Mouse (Mus musculus) forebrain, embryonic 10.5 days (tissue): ENCODE results near the gene Trat1. TPM values are rescaled to one million over a fixed set of nuclear protein-coding genes. Genes with fewer than 3 reads are reported as not detected.

Experiments
- DNase-seq: peaks from one replicate; pipeline ENCODE4 v3.0.0-alpha.2; 2017; ENCODE audit warnings: low spot score; ENCODE audit errors: extremely low spot score
- H3K27ac ChIP-seq: fragments of 300-500 bp; sonication (generic); 2 replicates; pipeline ENCODE4 v1.5.1; 2016; ENCODE audit warnings: mild to moderate bottlenecking
- H3K27me3 ChIP-seq: fragments of 300-500 bp; sonication (generic); 2 replicates; pipeline ENCODE4 v1.6.1; 2016; ENCODE audit warnings: mild to moderate bottlenecking; ENCODE audit not compliant: poor library complexity, severe bottlenecking
- H3K36me3 ChIP-seq: fragments of 300-500 bp; sonication (generic); replicated peaks from 2 replicates; pipeline ENCODE4 v1.6.1; 2016; ENCODE audit warnings: mild to moderate bottlenecking, moderate library complexity
- H3K4me1 ChIP-seq: fragments of 300-500 bp; sonication (generic); 2 replicates; pipeline ENCODE4 v1.6.1; 2016
- H3K4me3 ChIP-seq: fragments of 300-500 bp; sonication (generic); 2 replicates; pipeline ENCODE4 v1.5.1; 2016; ENCODE audit warnings: mild to moderate bottlenecking, moderate library complexity
- H3K9me3 ChIP-seq: fragments of 300-500 bp; sonication (generic); 2 replicates; pipeline ENCODE4 v1.6.1; 2016; ENCODE audit warnings: mild to moderate bottlenecking, moderate library complexity
- WGBS: fragments of 180-500 bp; shearing (Covaris S2); methylation state at CpG from one replicate; pipeline ENCODE4 v1.1.7; 2016; 5-methylcytosine and 5-hydroxymethylcytosine counted together
- polyA plus RNA-seq: library from polyadenylated mRNA; unstranded; fragments of >200 nt; fragmentation: Nextera tagmentation; extraction: Ambion mirVana; gene quantifications from 2 replicates; pipeline ENCODE4 v1.2.1, GENCODE M21; 2016

The Trat1 gene
- polyA plus RNA-seq, 1 experiment from 2014 or later: not detected

DNA sequence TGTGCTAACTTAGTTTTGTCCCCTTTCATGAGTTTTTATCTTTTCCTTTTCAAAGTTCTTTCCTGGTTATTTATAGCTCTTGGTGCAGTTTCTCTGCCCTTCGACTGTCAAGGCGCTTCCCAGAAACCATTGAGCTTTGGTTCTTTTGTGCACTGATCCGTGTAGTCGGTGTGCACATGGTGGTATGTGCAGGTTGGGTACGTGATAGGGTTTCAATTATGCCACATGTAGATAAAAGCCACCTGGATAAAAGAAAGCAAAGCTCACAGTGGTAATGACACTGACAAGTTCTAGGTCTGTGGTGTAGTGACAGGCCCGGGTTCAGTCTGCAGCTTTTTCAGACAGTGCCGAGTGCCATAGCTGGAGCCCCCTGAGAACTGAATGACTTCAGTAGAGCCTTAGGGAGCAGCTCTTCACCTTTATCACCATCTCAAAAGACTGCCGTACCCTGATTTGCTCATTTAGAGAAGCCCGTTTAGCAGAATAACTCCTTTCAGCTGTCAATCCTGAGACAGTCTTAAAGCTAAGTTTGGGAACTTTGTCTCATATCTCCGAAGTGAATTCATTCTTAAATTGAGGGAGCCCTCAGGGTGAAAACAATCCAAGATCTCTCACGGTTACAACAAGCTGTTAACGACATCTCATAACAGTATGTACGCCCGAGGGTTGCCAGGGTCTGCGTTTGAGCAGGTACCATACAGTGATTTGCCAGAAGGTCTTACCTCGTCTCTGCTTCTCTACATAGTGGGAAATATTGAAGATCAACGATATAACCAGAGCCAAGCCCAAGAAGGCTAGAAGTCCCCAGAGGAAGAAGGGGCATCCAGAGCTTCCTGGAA lies 11.0 kb downstream of the Trat1 start:
- H3K4me1 ChIP-seq: peaks cover 13% of the 10 kb centered on the region; the same call in 1 of the 2 replicates
- no peaks in the 10 kb centered on the region for H3K27me3 ChIP-seq
- H3K36me3 ChIP-seq: no peaks in the 10 kb centered on the region
- no peak overlapping the region for H3K27ac ChIP-seq
- DNase-seq: no peak
- 84% methylated on average over 17 of the region's 17 CpGs for WGBS
- H3K4me3 ChIP-seq: no peak overlapping the region
- H3K9me3 ChIP-seq: no peaks in the 10 kb centered on the region

DNA sequence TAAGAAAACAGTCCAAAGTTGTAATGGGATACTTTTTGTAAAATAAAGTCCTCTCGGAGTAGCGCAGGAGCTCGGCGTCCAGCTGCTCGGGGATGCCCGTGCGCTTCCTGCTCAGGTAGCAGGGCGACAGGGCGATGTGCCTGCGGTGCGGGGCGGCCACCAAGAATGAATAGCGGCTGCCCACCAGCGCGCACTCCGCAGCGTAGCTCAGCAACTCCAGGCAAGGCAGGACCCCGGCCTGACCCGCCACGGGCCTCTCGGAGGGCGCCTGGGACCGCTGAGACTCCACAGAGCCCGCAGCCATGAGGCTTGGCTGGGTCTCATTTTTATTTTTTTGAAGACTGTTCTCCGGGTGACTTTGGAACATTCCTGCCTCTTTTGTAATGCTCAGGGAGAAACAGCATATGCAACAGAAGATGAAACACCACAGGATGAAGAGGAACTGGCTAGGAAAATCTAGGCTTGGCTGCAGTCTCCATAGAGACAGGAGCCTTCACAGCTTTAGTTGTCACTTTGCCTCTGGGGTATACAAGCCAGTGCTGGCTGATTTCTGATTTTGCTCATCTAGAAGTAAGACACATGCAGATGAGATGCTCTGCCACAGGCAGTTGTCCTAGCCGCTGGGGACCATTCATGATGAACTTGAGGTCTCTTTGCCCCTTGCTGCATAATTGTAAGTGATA lies 21.5 kb downstream of the Trat1 start:
- no peaks in the 10 kb centered on the region for H3K9me3 ChIP-seq
- DNase-seq: no peak
- WGBS: 18% methylated on average over 26 of the region's 26 CpGs

DNA sequence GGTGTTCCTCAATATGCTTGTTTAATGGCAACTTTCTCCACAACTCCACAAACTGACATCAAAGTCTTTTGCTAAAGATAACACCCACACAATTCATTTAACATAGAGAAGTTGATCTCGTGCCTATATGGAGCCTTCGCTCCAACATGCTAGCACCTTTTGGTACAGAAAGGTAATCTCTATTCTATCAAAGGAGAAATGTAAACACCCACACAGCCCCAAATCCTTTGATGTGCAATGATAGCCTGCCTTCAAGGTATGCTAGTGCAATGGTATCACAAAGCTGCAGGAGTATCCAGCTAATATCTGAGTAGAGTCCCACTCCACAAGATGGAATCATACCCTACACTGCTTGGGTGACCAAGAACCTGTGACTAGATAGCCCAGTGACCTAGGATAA lies 26.4 kb downstream of the Trat1 start:
- Histone ChIP-seq H3K27ac (no peak overlapping the region), H3K36me3 (no peaks in the 10 kb centered on the region), H3K27me3 (no peaks in the 10 kb centered on the region), H3K4me3 (no peak overlapping the region), H3K9me3 (no peaks in the 10 kb centered on the region), H3K4me1 (peaks cover 5% of the 10 kb centered on the region)
- WGBS: 93% methylated on average over 2 of the region's 2 CpGs
- no peak for DNase-seq

More for the DNA sequence above, 21.5 kb downstream of the Trat1 start:
- no peaks in the 10 kb centered on the region for H3K36me3 ChIP-seq
- peaks cover 7% of the 10 kb centered on the region for H3K4me1 ChIP-seq
- H3K27me3 ChIP-seq: peaks cover 4% of the 10 kb centered on the region; the same call in 1 of the 2 replicates
- H3K4me3 ChIP-seq: peak overlapping the region; percentile 36; the same call in 1 of the 2 replicates
- H3K27ac ChIP-seq: no peak overlapping the region

DNA sequence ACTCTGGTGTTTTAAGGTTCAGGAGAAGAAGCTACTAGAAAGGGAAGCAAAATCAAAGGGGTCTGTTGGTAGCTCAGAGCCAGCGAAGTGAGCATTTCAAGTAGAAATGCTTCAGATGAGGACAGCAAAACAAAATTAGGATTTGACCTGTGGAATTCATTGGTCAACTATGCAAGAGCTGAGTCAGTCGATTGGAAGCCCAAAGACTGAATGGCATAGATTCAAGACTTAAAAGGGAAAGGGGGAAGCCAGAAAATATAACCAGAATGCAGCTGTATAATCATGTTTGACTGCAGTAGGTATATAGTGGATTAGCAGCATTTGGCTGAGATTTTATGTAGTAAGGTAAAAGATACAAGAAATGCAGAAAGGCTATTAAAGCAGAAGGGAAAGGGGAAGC lies 26.8 kb downstream of the Trat1 start:
- H3K27ac ChIP-seq: no peak overlapping the region
- 86% methylated on average over 2 of the region's 2 CpGs for WGBS
- H3K4me1 ChIP-seq: peaks cover under 1% of the 10 kb centered on the region
- H3K9me3 ChIP-seq: no peaks in the 10 kb centered on the region
- no peaks in the 10 kb centered on the region for H3K36me3 ChIP-seq
- no peak overlapping the region for H3K4me3 ChIP-seq
- no peak for DNase-seq
- no peaks in the 10 kb centered on the region for H3K27me3 ChIP-seq

DNA sequence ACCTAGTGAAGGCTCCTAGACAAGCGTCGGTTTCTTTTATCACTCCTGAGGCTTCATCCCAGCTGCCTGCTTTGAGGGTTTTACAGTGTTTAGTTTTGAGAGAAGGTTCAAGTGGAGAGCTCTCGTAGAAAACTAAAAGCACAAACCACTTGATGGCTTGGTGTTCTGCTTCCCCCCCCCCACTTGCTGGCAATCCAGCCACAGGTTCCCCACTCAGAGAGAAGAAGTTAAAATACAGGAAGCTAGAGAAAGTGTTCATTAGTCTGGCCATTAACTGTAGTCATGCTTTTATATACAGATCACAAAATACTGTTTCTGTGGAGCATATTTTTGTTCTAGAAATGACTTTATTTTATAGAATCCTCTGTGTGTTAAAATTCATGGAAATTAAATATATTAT lies 30.3 kb downstream of the Trat1 start:
- Histone ChIP-seq H3K36me3 (no peaks in the 10 kb centered on the region), H3K27me3 (no peaks in the 10 kb centered on the region), H3K4me3 (no peak overlapping the region), H3K4me1 (no peaks in the 10 kb centered on the region), H3K9me3 (no peaks in the 10 kb centered on the region), H3K27ac (no peak overlapping the region)
- WGBS: 80% methylated on average over 3 of the region's 3 CpGs
- no peak for DNase-seq

DNA sequence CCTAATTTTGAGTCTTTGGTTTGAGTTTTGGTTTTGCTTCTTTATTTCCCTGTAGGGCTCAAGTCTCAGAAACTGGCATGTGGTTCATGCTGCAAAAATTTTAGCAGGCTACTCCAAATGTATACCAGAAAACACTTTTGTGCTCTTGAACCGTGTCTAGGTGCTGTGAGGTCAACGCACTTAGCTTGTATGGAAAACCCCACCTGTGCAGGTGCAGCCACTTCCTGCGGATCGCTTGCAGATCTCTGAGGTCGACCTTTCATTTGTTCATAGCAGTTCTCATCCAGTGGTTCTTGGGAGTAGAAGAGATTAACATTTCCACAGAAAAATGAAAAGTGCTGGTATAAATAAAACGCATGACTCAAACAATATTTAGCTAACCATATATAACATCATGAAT lies 31.8 kb downstream of the Trat1 start:
- Histone ChIP-seq H3K4me1 (no peaks in the 10 kb centered on the region), H3K36me3 (no peaks in the 10 kb centered on the region), H3K9me3 (no peaks in the 10 kb centered on the region), H3K4me3 (no peak overlapping the region), H3K27me3 (no peaks in the 10 kb centered on the region), H3K27ac (no peak overlapping the region)
- no peak for DNase-seq
- 84% methylated on average over 6 of the region's 6 CpGs for WGBS

DNA sequence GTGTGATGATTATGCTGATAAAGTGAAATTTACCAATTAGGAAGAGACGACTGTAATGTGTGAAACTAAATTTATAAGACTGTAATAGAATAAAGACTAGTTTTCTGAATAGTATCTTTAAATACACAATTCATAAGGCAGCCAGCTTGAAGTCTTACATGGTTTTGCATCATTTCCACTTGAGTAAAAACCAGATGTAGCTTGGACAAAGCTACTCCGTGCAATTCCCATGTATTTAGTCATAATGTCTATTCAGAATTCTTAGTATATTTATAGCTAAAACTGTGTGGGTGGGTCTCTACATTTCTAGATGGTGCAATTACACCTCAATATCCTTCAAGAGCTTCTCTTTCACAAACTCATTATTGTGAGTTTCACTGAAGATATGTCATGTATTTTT lies 33.4 kb downstream of the Trat1 start:
- H3K4me3 ChIP-seq: no peak overlapping the region
- no peak for DNase-seq
- H3K27ac ChIP-seq: no peak overlapping the region
- no peaks in the 10 kb centered on the region for H3K36me3 ChIP-seq
- no peaks in the 10 kb centered on the region for H3K27me3 ChIP-seq
- no peaks in the 10 kb centered on the region for H3K9me3 ChIP-seq
- H3K4me1 ChIP-seq: no peaks in the 10 kb centered on the region
- WGBS: 89% methylated on average over 2 of the region's 2 CpGs

DNA sequence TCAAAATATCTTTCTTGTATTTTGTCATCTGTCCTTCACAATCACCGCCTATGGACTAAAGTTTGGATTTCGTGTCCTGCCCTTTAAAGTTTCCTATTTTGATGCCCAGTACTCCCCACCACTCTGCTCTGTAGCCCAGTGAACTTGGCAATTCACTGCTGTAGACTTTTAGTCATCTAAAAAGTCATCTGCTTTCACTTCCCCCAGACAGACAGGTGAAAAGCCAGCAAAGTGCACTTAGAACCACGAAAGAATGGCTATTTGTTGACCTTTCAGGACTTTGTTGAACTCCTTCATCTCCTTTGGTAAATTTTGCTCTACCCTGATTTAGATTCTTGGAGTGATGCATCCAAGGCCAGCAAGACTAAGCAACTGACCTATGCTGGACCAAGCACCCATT lies 34.9 kb downstream of the Trat1 start:
- Histone ChIP-seq H3K4me3 (no peak overlapping the region), H3K9me3 (no peaks in the 10 kb centered on the region), H3K4me1 (no peaks in the 10 kb centered on the region), H3K36me3 (no peaks in the 10 kb centered on the region), H3K27ac (no peak overlapping the region), H3K27me3 (no peaks in the 10 kb centered on the region)
- WGBS: 91% methylated on average over 3 of the region's 3 CpGs
- DNase-seq: no peak

DNA sequence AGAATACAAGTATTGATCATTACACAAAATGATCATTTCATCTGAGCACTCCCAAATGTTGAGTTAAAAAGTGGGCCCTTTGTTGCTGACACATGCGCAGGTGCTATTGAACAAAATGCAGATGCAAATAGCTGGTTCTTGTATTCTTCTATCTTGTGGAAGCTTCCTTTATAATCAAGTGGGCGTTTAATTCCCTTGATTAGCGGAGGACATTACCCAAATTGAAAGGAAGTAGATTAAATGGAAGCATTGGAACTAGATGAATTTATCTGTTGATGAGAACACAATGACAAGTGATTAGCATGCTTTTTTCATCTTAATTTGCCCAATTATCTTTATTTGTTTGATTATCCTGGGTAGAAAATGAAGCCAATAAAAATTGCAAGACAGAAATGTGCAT lies 51.6 kb downstream of the Trat1 start:
- Histone ChIP-seq H3K36me3 (no peaks in the 10 kb centered on the region), H3K27ac (no peak overlapping the region), H3K4me3 (no peak overlapping the region), H3K27me3 (no peaks in the 10 kb centered on the region), H3K4me1 (no peaks in the 10 kb centered on the region), H3K9me3 (no peaks in the 10 kb centered on the region)
- 87% methylated on average over 3 of the region's 3 CpGs for WGBS
- DNase-seq: no peak

DNA sequence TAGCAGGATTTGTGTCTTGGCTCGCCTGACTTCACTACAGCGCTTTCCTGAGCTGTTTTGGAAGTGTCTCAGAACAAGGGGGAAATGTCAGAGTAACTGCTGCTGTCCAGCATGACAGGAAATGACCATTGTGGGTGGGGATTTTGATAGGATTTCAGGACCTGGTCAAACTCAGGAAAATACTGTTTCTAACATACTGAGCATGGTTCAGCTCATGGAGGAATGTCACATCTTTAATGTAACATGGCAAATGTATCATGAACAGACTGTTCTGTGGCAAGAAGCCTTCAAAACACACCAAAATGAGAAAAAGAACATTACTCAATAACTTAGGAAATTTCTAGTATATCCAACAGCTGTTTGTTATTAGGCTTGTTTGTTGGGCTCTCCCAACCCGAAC lies 52.1 kb downstream of the Trat1 start:
- H3K27ac ChIP-seq: no peak overlapping the region
- WGBS: 76% methylated on average over 3 of the region's 3 CpGs

DNA sequence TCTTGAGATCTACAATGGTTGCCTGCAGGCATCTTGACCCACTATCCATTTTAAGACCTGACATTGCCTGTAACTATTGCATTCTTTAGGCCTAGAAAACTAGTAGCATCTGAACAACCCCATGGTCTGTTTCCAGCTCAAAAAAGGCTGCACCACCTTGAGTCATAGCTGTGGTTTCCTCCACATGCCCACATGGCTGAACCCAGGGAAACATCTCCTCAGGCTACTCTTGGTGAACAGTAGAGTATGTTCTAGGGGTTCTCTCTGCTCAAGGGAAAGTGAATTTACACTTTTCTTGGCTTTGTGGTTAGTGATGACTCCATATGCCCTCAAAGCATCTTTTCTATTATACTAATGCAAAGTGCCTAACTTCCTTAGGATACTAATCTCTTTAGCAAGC lies 55.5 kb downstream of the Trat1 start:
- Histone ChIP-seq H3K27me3 (no peaks in the 10 kb centered on the region), H3K4me3 (no peak overlapping the region), H3K36me3 (no peaks in the 10 kb centered on the region), H3K27ac (no peak overlapping the region), H3K9me3 (no peaks in the 10 kb centered on the region), H3K4me1 (no peaks in the 10 kb centered on the region)
- no peak for DNase-seq

More for the DNA sequence above, 52.1 kb downstream of the Trat1 start:
- no peaks in the 10 kb centered on the region for H3K4me1 ChIP-seq
- no peak overlapping the region for H3K4me3 ChIP-seq
- H3K36me3 ChIP-seq: no peaks in the 10 kb centered on the region
- no peaks in the 10 kb centered on the region for H3K9me3 ChIP-seq
- DNase-seq: no peak
- H3K27me3 ChIP-seq: no peaks in the 10 kb centered on the region

DNA sequence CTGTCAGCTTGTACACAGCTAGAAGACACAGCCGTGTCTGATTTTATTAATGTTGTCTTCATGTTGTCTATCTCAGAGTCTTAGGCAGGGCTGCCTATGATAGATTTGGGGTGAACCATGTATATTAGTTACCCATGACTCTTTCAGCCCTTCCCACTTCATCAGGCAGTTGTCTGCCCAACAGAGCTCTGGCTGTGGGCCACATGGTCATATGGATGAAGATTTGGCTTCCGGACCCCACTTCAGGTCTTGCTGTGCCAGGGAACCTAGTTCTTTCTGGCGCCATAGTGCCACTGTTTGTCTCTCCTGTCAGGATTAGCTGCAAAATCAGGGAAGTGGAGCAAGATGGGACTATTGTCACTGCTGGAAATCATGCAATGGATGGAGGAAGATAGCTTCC lies 69.9 kb downstream of the Trat1 start:
- DNase-seq: no peak
- WGBS: 98% methylated on average over 3 of the region's 3 CpGs
- Histone ChIP-seq H3K4me3 (no peak overlapping the region), H3K9me3 (no peaks in the 10 kb centered on the region), H3K27me3 (no peaks in the 10 kb centered on the region), H3K36me3 (no peaks in the 10 kb centered on the region), H3K4me1 (no peaks in the 10 kb centered on the region), H3K27ac (no peak overlapping the region)
